Mouse (Mus musculus): ENCODE data around the gene Clec4a1.

The Clec4a1 gene

DNA sequence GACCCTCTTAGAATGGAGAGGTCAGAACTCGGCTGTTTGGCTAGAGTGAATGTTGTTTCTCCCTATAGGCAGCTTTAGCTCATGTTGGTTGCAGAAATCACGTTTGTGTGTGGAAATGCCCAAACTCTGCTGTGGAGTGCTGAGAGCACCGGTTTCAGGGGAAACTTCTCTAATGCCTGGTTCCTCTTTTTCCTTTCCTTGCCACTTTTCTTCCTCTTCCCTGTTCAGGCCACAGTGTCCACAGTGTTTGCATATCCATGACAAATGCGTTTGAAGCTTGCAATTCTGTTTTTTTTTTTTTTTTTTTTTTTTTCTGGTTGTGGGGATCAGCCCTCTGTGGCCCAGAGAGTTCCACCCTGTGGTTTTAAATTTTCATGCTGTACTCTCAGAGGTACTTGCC lies at the start of gene Clec4a1:
Gene Clec4a1 (plus strand): TSS at position 398 of the 400 bp plus-strand sequence.
- 70% methylated on average over 4 of the region's 4 CpGs for WGBS

DNA sequence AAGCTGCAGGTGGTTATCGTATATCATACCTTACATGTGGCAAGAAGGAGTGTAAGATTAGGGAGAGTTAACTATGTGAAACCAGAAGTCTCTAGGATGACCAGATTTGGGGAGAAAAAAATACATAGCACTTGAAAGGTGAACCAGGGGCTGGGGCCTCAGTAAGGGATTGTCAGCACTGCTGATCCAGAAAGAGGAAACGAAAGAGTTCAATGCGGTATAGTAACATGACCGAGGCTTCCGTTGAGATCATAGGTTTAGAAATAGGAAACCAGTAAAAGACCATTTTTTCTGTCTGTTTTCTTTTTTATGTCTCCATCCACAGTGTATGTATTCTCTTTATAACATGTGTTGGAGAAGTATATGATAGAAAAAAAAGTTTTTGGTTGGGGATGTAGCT lies 48.8 kb upstream of the Clec4a1 start:
- 87% methylated on average over 5 of the region's 5 CpGs for WGBS

DNA sequence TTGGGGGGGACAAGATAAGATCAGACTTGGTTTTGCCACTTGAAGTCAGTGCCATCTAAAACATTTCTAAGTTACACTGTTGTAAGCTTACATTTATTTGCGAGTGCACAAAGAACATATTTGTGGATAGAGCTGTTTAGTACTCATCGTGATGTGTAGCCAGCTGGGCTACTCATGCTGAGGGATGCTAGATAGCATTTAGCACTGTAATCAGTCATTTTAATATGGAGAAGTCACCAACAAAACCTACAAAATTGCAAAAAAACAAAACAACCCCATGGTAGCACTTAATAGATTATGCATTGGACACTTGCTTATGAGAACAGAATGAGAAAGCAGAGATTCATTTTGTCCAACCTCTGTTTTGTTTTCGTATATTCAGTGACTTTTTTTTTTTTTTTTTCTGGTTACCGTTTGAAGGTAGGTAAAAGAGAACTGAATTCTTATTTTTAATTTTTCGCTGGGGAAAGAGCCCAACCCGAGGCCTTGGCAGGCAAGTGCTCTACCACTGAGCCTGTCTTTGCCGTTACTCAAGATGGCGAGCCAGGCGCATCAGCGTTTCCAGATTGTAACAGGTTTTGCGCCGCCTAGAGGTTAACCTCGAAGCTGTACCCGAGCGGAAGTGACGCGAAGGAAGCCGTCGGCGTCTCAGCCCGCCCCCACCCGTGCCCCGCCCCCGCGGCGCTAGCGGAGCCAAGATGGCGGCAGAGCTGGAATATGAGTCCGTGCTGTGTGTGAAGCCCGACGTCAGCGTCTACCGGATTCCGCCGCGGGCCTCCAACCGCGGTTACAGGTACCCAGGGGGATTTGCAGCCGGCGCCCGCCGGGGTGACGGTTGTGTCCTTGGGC lies 47.6 kb upstream of the Clec4a1 start, which contains the start of gene Necap1:
Gene Necap1 (plus strand): TSS at position 604 of the 849 bp plus-strand sequence.
- 4% methylated on average over 43 of the region's 43 CpGs for WGBS

GRCm38 (mm10) chr6:122874720-122875389 lies 46.8 kb upstream of the Clec4a1 start:
- WGBS: under 1% methylated on average over 31 of the region's 31 CpGs

- WGBS: 77% methylated on average over 7 of the region's 7 CpGs
Measured at GRCm38 (mm10) chr6:122879141-122879735, 42.4 kb upstream of the Clec4a1 start.

DNA sequence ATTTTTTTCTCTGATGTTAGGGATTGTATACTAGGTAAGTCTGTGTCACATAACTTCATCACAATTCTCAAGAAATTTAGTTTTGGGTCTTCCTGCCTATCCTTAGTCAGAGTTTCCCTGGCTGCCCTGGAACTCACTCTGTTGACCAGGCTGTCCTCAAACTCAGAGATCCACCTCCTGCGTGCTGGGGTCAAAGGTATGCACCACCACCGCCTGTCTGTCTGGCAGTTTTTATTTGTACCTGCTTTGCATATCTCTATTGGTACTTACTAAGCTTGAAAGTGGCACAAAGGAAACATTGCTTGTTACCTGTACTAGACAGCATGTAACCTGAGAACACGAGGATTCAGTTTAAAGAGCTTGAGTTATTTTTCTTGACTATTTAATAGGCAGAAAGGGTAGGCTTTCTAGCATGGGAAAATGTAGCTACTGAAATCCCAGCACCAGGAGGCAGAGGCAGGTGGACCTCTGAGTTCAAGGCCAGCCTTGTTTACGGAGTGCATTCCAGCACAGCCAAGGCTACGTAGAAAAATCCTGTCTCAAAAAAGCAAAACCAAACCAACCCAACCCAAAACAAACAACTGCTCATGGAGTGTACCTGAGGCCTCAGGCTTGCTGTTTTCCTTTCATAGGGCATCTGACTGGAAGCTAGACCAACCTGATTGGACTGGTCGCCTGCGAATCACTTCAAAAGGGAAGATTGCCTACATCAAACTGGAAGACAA lies 41.7 kb upstream of the Clec4a1 start:
- 89% methylated on average over 7 of the region's 7 CpGs for WGBS

DNA sequence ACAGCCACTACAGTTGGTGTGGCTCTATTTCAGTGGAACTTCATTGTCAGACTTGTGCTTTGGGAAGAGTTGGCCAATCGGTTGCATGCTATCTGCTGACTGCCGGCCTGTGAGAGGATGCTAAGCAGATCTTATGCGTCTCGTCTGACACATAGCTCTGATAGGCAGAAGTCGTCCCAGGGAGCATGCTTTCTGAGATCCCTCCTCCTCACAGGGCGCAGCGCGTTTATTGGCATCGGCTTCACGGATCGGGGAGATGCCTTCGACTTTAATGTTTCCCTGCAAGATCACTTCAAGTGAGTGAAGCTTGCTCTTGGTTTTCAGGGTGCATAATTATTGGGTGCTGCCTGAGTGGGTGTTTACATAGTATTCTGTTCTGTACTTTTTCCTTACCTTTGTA lies 40.4 kb upstream of the Clec4a1 start:
- 91% methylated on average over 12 of the region's 12 CpGs for WGBS

DNA sequence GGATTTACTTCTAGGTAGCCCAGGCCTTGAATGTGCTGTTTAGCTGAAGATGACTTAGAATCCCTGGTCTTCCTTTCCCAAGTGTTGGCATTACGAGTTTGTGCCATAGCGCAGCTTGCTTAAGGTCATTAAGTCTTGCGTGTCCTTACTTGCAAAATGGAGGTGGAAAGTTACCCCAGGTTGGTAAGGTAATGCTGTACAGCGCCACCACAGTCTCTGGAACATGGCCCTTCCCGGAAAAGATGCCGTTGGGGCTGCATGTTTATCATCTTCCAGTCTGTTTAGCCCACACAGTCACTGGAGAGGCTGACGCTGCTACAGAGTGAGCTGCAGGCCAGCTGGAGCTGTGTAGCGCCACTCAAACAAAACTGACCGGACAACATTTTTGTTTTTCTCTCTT lies 38.0 kb upstream of the Clec4a1 start:
- WGBS: 81% methylated on average over 9 of the region's 9 CpGs

- 87% methylated on average over 2 of the region's 2 CpGs for WGBS
Measured at GRCm38 (mm10) chr6:122889599-122889998, 32.0 kb upstream of the Clec4a1 start.

- 8% methylated on average over 2 of the region's 2 CpGs for WGBS
Measured at GRCm38 (mm10) chr6:122892442-122893049, 29.1 kb upstream of the Clec4a1 start.

DNA sequence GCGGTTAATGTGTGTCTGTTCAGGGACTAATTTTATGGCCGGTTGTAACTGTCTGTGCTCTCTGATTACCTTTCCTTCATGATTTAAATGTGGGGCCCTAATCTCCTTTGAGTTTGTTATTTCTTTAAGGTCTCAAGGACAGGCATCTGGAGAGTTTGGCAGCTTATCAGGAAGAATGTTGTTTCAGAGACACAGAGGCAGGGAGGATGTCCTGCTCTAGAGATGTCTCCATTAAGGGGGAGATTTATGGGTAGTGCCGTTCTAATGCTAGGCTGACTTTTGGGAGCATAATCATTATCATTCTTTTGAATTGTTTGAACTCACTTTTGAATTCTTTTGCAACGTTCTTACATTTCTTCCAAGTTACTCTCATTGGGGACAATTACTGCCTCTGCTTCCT lies 1.7 kb upstream of the Clec4a1 start:
- WGBS: 83% methylated on average over 4 of the region's 4 CpGs

DNA sequence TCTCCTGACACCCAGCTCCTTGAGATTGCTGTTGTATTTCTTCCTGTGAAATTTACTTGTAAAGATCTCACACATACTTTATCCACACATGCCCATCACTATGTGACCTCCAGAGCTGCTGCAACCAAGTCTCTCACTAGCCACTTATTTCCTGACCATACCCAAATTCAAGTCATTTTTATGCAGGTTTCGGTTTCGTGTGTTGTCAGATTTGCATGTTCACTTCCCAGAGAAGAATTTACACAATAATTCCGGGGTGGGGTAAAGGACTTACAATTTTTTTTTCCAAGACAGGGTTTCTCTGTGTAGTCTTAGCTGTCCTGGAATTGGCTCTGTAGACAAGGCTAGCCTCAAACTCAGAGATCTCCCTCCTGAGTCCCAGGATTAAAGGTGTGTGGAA lies 13.2 kb downstream of the Clec4a1 start:
- WGBS: 90% methylated on average over 3 of the region's 3 CpGs

- 82% methylated on average over 5 of the region's 5 CpGs for WGBS
Measured at GRCm38 (mm10) chr6:122939618-122940017, 18.0 kb downstream of the Clec4a1 start.

DNA sequence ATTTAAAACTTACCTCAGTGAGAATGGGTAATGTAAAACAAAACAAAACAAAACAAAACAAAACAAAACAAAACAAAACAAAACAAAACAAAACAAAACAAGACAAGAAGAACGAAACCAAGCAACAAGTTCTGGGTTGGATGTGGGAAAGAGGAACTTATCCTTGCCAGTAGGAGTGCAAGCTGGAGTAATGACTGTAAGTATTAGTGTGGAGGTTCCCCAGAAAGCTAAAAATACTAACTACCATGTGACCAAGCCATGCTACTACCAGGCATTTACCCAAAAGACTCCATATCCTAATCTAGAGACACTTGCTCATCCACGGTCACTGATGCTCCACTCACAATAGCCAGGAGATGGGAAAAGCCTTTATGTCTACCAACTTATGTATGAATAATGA lies 25.1 kb downstream of the Clec4a1 start:
- WGBS: 83% methylated on average over 2 of the region's 2 CpGs

- 82% methylated on average over 8 of the region's 8 CpGs for WGBS
Measured at GRCm38 (mm10) chr6:122952401-122952800, 30.8 kb downstream of the Clec4a1 start, which contains the start of gene Clec4a3. TSS of gene Clec4a3 (plus strand) at chr6:122952515.

GRCm38 (mm10) chr6:122964562-122964961 lies 42.9 kb downstream of the Clec4a1 start:
- 73% methylated on average over 2 of the region's 2 CpGs for WGBS

- 79% methylated on average over 2 of the region's 2 CpGs for WGBS
Measured at GRCm38 (mm10) chr6:122969048-122969447, 47.4 kb downstream of the Clec4a1 start.

Measured in cerebral cortex, adult 2 months (tissue).